Mouse (Mus musculus): ENCODE data around the gene Nrg4. TPM values are rescaled to one million over a fixed set of nuclear protein-coding genes. Genes with fewer than 3 reads are reported as not detected.

The Nrg4 gene
- 0.46 TPM for polyA plus RNA-seq (2015; fragmentation: Illumina TruSeq; extraction: RNeasy Lipid Tissue Mini Kit (QIAGEN cat#74804); ENCODE audit: low read depth, low replicate concordance)

GRCm38 (mm10) chr9:55326515-55327233, at the start of gene Nrg4, which contains the start of gene Tmem266:
Gene Nrg4, minus strand, starts transcription at chr9:55326844.
Gene Tmem266, plus strand, starts transcription at chr9:55326913.

GRCm38 (mm10) chr9:55208790-55209481, 117.7 kb downstream of the Nrg4 start, which contains the start of gene Fbxo22:
Gene Fbxo22, plus strand, starts transcription at chr9:55208925.

Other genes starting within 250 kb of the Nrg4 start
- 83.5 TPM for gene Ube2q2, start 178.0 kb downstream of the Nrg4 start, polyA plus RNA-seq (2015; fragmentation: Illumina TruSeq; extraction: RNeasy Lipid Tissue Mini Kit (QIAGEN cat#74804); ENCODE audit: low read depth, low replicate concordance)
- gene Fbxo22, start 117.9 kb downstream of the Nrg4 start, polyA plus RNA-seq (2015; fragmentation: Illumina TruSeq; extraction: RNeasy Lipid Tissue Mini Kit (QIAGEN cat#74804); ENCODE audit: low read depth, low replicate concordance), result 41.9 TPM
- 7.3 TPM for gene Tmem266, start 69 bp upstream of the Nrg4 start, polyA plus RNA-seq (2015; fragmentation: Illumina TruSeq; extraction: RNeasy Lipid Tissue Mini Kit (QIAGEN cat#74804); ENCODE audit: low read depth, low replicate concordance)
- gene Etfa, start 185.4 kb upstream of the Nrg4 start, polyA plus RNA-seq (2015; fragmentation: Illumina TruSeq; extraction: RNeasy Lipid Tissue Mini Kit (QIAGEN cat#74804); ENCODE audit: low read depth, low replicate concordance), result 67.2 TPM
- not detected for gene Isl2, start 211.8 kb upstream of the Nrg4 start, polyA plus RNA-seq (2015; fragmentation: Illumina TruSeq; extraction: RNeasy Lipid Tissue Mini Kit (QIAGEN cat#74804); ENCODE audit: low read depth, low replicate concordance)

Measured in brain, adult 10 weeks (tissue).